Mouse (Mus musculus) kidney, adult 8-10 months (tissue): Measurements from ENCODE around the gene Smok3c.
"Not testable (repeated sequence)": the region's sequence is repeated elsewhere in the genome, so short reads cannot be mapped to it uniquely, and the experiment has no call there.

ENCODE experiments used
- DNase-seq, 2 experiments: peaks; one replicate each; pipeline ENCODE4 v3.0.0; 2022

Smok3c gene

GRCm38 (mm10) chr5:138052894-138053293, at the start of gene Smok3c:
Gene Smok3c, plus strand, starts transcription at chr5:138053194.
- DNase-seq, result not testable (repeated sequence)

DNA sequence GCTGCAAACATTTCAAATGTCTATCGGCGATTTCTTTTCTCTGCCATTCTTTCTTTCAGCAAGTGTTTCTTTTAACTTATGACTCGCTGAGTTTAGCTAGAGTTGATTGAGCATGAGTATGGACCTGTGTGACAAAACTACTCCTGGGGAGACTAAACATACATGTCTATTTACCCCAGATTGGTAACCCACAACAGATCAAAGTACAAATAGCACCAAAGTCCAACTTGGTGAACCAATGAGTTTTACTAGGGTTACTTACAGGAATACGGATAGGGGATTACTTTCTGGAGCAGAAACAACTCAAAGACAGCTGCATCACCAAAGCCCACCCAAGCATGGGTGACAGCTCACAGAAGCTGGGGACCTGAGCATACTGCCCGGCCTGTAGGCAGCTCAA, 43.6 kb upstream of the Smok3c start:
- DNase-seq, result peak; percentile 9 to 39

GRCm38 (mm10) chr5:138012382-138012781, 40.6 kb upstream of the Smok3c start:
- no peak for DNase-seq

DNA sequence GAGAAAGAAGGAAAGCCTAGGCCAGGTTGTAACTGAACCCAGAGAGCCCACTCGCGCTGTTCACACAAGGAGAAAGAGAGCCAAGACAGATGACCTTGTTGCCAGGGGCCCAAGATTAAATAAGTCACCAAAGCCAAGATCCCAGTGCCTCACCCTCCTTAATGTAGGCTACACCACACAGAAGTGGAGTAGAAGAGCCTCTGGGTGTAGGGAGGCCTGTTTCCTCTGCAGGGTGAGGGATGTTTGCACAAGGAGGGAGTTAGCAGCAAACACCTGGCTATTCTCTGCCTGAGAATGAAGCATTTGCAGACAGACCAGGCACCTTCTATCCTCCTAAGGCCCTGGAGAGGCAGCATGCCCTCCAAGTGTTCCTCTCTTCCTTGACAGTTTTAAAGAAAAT, 36.5 kb upstream of the Smok3c start:
- DNase-seq, result no peak

DNA sequence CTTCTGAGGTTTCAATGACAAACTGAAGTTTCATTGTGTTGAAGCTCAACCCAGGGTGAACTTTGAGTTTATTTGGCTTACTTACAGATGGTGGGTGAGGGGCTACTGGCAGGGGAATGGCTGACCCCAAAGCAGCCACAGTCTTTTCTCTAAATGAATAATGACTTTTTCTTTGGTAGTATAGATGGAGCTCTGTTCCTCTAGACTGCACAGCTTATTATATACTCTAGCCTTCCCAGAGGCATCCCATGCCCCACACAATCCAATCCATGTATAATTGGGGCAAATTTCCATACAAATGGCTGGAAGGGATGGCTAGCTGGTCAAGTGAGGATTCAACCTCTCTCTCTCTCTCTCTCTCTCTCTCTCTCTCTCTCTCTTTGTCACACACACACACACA, 36.0 kb upstream of the Smok3c start:
- DNase-seq, result no peak

DNA sequence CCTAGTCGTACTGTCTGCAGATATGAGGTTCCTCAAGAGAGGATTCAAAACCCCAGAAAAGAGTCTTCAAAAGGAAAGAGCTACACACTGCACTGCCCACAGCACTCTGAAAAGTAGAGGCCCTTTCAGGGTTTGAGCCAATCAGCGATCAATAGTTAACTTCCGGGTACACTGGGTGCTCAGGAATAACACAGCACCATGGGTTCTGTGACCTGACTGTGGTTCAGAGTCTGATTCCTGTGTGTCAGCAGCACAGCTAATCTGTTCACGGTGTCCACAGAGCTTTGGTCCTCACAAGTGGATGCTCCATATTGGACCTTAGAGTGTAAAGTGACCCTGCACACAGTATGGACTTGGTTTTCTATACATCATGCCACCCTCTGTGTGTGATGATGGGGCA, 33.4 kb upstream of the Smok3c start:
- not testable (repeated sequence) for DNase-seq

DNA sequence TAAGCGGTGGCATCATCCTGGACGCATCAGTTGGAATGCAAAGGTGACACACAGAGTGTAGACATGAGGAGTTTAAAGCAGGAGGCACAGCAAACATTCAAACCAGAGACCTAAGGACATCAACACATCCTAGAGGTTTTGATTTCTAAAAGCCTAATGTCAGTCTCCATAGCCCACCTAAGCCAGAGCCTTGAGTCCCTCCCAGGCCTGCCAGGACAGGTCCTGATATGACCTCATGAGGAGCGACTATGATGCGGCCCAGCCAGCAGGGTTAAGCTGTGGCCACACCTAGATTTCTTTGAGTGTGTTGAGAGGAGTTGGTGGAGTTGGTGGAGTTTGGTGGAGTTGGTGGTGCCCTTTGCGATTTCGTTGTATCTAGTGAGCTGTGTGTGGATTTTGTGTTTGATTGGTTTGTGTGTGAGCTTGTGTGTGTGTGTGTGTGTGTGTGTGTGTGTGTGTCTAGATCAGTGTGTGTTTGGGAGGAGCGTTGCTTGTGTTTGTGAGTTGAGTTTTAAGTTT, 32.0 kb upstream of the Smok3c start, which contains the start of the genes Smok3a and Smok3b:
Gene Smok3a (plus strand): TSS at position 301 of the 519 bp plus-strand sequence.
Gene Smok3b (plus strand): TSS at position 469 of the 519 bp plus-strand sequence.
- not testable (repeated sequence) for DNase-seq

- DNase-seq, result peak in 1 of 2 experiments; percentile 0
Observed at GRCm38 (mm10) chr5:138073803-138074202, 20.8 kb downstream of the Smok3c start.

DNA sequence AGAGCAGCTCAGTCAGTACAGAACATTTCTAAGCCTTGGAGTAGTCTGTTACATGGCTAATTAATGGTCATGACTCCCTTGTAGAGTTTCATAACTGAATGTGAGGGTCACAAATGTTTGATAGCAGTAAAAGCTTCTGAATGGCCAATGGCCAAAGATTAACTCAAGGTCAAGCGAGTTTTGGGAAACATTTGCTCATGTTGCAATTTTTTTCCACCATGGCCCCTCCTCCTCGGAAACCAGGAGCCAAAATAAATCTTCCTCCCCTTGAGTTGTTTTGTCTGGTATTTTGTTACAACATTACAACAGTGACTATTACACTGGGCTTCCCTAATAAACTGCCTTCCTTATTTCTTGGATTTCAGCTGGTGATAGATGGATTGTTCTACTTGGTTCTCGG, 22.7 kb downstream of the Smok3c start:
- peak; percentile 48 to 58 for DNase-seq

GRCm38 (mm10) chr5:138076148-138076547, 23.2 kb downstream of the Smok3c start:
- DNase-seq, result peak in 1 of 2 experiments; percentile 0

DNA sequence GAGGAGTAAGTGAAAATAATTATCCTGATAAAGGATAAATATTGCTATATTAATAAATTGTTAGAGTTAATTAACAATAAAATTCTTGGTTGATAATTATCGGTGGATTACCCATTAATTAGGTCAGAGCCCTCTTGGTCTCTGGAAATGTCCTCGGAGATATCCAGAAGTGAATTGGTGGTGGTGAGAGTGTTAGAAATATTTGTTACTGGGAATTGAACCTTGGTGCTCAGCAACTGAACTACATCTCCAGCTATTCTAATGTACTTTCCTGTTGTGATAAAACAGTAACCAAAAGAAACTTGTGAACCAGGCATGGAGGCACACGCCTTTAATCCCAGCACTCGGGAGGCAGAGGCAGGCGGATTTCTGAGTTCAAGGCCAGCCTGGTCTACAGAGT, 27.5 kb downstream of the Smok3c start:
- DNase-seq, result no peak

GRCm38 (mm10) chr5:138081446-138081845, 28.5 kb downstream of the Smok3c start:
- no peak for DNase-seq

DNA sequence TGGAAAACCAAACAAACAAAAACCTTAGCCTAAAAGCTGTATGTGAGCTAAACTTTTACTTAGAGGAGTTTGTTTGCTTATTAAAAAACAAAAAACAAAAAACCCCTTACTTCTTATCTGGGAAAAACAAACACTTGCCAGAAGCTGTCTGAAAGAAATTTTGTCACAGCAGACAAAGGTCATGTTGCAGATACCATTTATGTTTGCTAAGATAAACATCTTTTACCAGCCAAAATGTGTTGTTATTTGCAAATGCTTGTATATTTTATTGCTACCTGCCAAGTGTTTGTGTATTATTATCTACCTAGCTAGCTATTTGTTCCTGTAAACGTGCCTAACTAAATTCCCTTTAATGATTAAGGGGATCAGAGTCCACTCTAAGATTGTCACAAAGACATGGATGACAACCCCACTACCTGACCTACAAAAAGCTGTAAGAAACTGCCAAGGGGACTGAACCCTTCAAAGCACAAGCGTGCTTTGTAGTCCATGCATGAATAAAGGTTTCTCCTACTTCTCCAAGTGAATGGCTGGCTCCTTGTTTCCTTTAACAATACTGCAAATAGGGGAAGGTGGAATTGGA, 30.4 kb downstream of the Smok3c start:
- DNase-seq, result no peak

GRCm38 (mm10) chr5:138083936-138084335, 30.9 kb downstream of the Smok3c start:
- no peak for DNase-seq

GRCm38 (mm10) chr5:138084507-138084906, 31.5 kb downstream of the Smok3c start:
- DNase-seq, result peak in 1 of 2 experiments; percentile 8

DNA sequence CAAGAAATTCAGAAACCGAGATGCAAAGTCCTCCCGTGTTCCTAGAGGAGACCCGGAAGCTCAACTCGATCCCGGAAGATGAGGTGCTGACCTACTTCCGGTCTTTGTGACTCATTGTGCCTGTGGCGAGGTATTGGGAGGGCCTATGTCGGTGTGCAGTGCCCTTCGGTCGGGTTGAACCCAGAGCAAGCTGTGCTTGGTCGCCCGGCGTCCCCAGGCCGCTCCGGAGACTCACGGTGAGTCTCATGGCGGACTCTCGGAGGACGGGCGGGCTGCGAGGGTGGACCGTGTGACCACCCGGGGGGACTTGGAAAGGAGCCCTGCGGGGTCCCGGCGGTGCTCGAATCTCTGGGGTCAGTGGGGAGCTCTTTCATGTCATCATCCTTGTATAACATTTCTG, 32.0 kb downstream of the Smok3c start, which contains the start of gene Zkscan1:
Gene Zkscan1 (plus strand): TSS at position 89 of the 400 bp plus-strand sequence.
- peak; percentile 83 to 87 for DNase-seq

DNA sequence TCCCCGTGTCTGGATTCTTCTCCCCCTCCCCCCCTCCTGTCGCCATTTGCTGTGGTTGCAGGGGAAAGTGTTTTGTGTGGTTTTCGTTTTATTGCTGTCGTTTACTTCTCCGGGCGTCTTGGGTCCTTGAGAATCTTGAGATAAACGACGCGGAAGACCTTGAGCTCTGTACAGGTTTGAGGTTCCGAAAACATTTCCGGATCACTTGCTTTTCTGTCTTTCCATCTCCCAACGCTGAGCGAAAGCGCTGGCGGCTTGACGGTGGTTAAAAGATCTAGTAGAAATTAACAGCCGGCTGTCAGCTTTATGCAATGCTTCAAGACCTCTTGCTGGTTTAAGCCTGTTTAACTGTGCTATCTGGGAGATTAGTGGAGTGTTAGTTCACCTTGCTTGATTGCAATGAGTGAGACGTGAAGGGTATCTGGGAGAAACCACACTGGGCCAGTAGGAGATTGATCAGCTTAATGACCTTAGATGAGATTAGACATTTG, 32.5 kb downstream of the Smok3c start:
- DNase-seq, result peak; percentile 33 to 40

GRCm38 (mm10) chr5:138086842-138087241, 33.8 kb downstream of the Smok3c start:
- peak in 1 of 2 experiments; percentile 58 for DNase-seq

DNA sequence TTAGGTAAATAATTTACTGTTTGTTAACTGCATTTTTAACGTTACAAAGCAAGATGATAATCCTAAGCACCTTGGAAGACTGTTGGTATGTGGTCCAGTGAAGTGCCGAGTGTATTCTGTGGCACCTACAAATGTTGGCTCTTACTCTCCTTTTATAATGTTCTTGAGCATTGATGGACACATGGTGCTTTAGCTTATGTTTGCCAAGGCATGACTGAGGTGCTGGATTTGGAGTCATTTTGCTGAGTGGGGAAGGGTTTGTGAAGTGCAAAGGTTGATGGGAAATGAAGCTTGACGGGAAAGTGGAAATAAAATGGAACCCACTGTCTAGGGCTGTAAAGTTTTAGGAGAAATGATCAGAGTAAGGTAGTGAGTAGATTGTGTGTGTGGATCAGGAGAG, 35.4 kb downstream of the Smok3c start:
- DNase-seq, result peak; percentile 66 to 79

DNA sequence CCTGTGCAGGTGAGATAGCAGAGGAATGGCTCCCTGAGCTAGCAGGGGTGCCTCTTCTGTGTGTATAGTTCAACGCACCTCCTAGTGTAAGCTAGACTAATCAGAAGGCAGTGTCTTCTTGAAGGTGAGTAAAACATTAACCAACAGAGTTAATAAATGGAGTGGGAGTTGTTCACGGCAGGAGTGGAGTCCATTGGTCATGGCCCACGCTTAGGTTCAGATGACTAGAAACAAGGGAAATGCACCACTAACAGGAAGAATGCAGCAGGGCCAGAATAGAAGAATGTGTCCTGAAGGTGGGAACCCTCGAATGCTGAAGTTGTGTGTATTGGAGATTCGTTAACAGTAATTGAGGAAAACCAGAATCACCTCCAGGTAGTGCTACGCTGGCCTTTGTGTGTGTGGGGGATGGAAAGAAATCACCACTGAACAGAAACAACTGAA, 36.1 kb downstream of the Smok3c start:
- DNase-seq, result peak; percentile 83 to 89

- no peak for DNase-seq
Observed at GRCm38 (mm10) chr5:138090271-138090670, 37.3 kb downstream of the Smok3c start.

- no peak for DNase-seq
Observed at GRCm38 (mm10) chr5:138090737-138091136, 37.7 kb downstream of the Smok3c start.

- DNase-seq, result peak in 1 of 2 experiments; percentile 39
Observed at GRCm38 (mm10) chr5:138092771-138093170, 39.8 kb downstream of the Smok3c start.

GRCm38 (mm10) chr5:138094474-138094873, 41.5 kb downstream of the Smok3c start:
- DNase-seq, result no peak
